Mouse (Mus musculus) forebrain, embryonic 11.5 days (tissue): ENCODE results near the gene Vmn1r193. TPM values are rescaled to one million over a fixed set of nuclear protein-coding genes. Genes with fewer than 3 reads are reported as not detected.

Source experiments
- ATAC-seq: fragments of 200-750 bp; cut with Nextera tagmentation; replicated peaks from 2 replicates; pipeline ENCODE4 v1.8.0; 2017; ENCODE audit warnings: moderate TSS enrichment; ENCODE audit not compliant: low FRiP score
- DNase-seq: peaks from one replicate; pipeline ENCODE4 v3.0.0-alpha.2; 2017; ENCODE audit warnings: low spot score
- H3K27ac ChIP-seq: fragments of 300-500 bp; sonication (generic); 2 replicates; pipeline ENCODE4 v1.5.1; 2014; ENCODE audit warnings: low read depth, low read length
- H3K27me3 ChIP-seq: fragments of 300-500 bp; sonication (generic); 2 replicates; pipeline ENCODE4 v1.6.1; 2014; ENCODE audit warnings: mild to moderate bottlenecking, low read length, mixed read lengths; ENCODE audit not compliant: control insufficient read depth, insufficient read depth
- H3K36me3 ChIP-seq: fragments of 300-500 bp; sonication (generic); 2 replicates; pipeline ENCODE4 v1.6.1; 2014; ENCODE audit warnings: mild to moderate bottlenecking, low read length, moderate library complexity, mixed read lengths; ENCODE audit not compliant: control insufficient read depth, insufficient read depth
- H3K4me1 ChIP-seq: fragments of 300-500 bp; sonication (generic); replicated peaks from 2 replicates; pipeline ENCODE4 v1.6.1; 2014; ENCODE audit warnings: low read length, mixed read lengths; ENCODE audit not compliant: control insufficient read depth, insufficient read depth
- H3K4me2 ChIP-seq: fragments of 300-500 bp; sonication (generic); 2 replicates; pipeline ENCODE4 v1.6.1; 2014; ENCODE audit warnings: low read depth, mild to moderate bottlenecking, low read length, moderate library complexity, mixed read lengths; ENCODE audit not compliant: severe bottlenecking
- H3K4me3 ChIP-seq: fragments of 300-500 bp; sonication (generic); 2 replicates; pipeline ENCODE4 v1.5.1; 2014; ENCODE audit warnings: low read depth, low read length
- H3K9ac ChIP-seq: fragments of 300-500 bp; sonication (generic); 2 replicates; pipeline ENCODE4 v1.6.1; 2014; ENCODE audit warnings: low read length
- H3K9me3 ChIP-seq: fragments of 300-500 bp; sonication (generic); 2 replicates; pipeline ENCODE4 v1.6.1; 2016; ENCODE audit warnings: low read length, mixed read lengths; ENCODE audit not compliant: control insufficient read depth
- WGBS: fragments of 180-500 bp; shearing (Covaris S2); extraction: QIAGEN DNeasy Blood & Tissue Kit; methylation state at CpG from one replicate; pipeline ENCODE4 v1.1.7; 2014; 5-methylcytosine and 5-hydroxymethylcytosine counted together
- microRNA-seq: library from miRNA; unstranded; fragments of <30 nt; microRNA quantifications from one replicate; pipeline ENCODE4, GENCODE M21; 2016; ENCODE audit not compliant: insufficient number of aligned reads
- polyA plus RNA-seq: library from polyadenylated mRNA; unstranded; fragments of >200 nt; fragmentation: Nextera tagmentation; extraction: Ambion mirVana; gene quantifications from 2 replicates; pipeline ENCODE4 v1.2.1, GENCODE M21; 2014

The Vmn1r193 gene
- polyA plus RNA-seq, 1 experiment from 2014 or later = not detected

GRCm38 (mm10) chr13:22168416-22168815, 54.5 kb downstream of the Vmn1r193 start:
- WGBS = 94% methylated on average over 15 of the region's 15 CpGs
- Histone ChIP-seq H3K27me3 (no peaks in the 10 kb centered on the region), H3K9me3 (no peaks in the 10 kb centered on the region; the same call in 1 of the 2 replicates)

More at GRCm38 (mm10) chr13:22168416-22168815, 54.5 kb downstream of the Vmn1r193 start:
- no peak overlapping the region for H3K4me3 ChIP-seq
- H3K4me2 ChIP-seq = no peak overlapping the region
- no peaks in the 10 kb centered on the region for H3K36me3 ChIP-seq
- no peak for ATAC-seq
- no peaks in the 10 kb centered on the region for H3K4me1 ChIP-seq
- no peak overlapping the region for H3K27ac ChIP-seq
- no peak overlapping the region for H3K9ac ChIP-seq
- no peak for DNase-seq

Small RNA genes lying within 50 kb of the gene (microRNA-seq; reads per million reads assigned to microRNA genes)
- not detected for gene Gm23282
- not detected for gene Gm25084

Other genes with a start within 250 kb of the Vmn1r193 start
- 0.12 TPM in 1 of 2 replicates, not detected in the other for gene Pom121l2, start 242.0 kb downstream of the Vmn1r193 start, polyA plus RNA-seq
- 0.37 TPM in 1 of 2 replicates, not detected in the other for gene Prss16, start 213.4 kb downstream of the Vmn1r193 start, polyA plus RNA-seq
- gene Hist1h2ah, start 187.6 kb downstream of the Vmn1r193 start, polyA plus RNA-seq = 5.6 TPM in 1 of 2 replicates, not detected in the other
- gene Hist1h2bk, start 187.3 kb downstream of the Vmn1r193 start, polyA plus RNA-seq = 5.4 and 11.9 TPM in 2 replicates
- gene Hist1h4i, start 181.8 kb downstream of the Vmn1r193 start, polyA plus RNA-seq = 52.1 and 59.1 TPM in 2 replicates
- 64.5 and 67.2 TPM in 2 replicates for gene Hist1h2ag, start 180.2 kb downstream of the Vmn1r193 start, polyA plus RNA-seq
- gene Hist1h2bj, start 179.9 kb downstream of the Vmn1r193 start, polyA plus RNA-seq = 9.6 and 11.7 TPM in 2 replicates
- not detected in 2 replicates for gene Vmn1r188, start 138.7 kb downstream of the Vmn1r193 start, polyA plus RNA-seq
- not detected in 2 replicates for gene Vmn1r189, start 117.3 kb downstream of the Vmn1r193 start, polyA plus RNA-seq
- not detected in 2 replicates for gene Vmn1r191, start 39.2 kb downstream of the Vmn1r193 start, polyA plus RNA-seq
- not detected in 2 replicates for gene Vmn1r192, start 32.0 kb downstream of the Vmn1r193 start, polyA plus RNA-seq
- not detected in 2 replicates for gene Vmn1r194, start 21.1 kb upstream of the Vmn1r193 start, polyA plus RNA-seq
- not detected in 2 replicates for gene Vmn1r195, start 47.4 kb upstream of the Vmn1r193 start, polyA plus RNA-seq
- gene Vmn1r196, start 66.8 kb upstream of the Vmn1r193 start, polyA plus RNA-seq = not detected in 2 replicates
- not detected in 2 replicates for gene Vmn1r197, start 101.4 kb upstream of the Vmn1r193 start, polyA plus RNA-seq
- gene Vmn1r198, start 127.2 kb upstream of the Vmn1r193 start, polyA plus RNA-seq = not detected in 2 replicates
- not detected in 2 replicates for gene Vmn1r199, start 156.7 kb upstream of the Vmn1r193 start, polyA plus RNA-seq
- gene Vmn1r200, start 167.2 kb upstream of the Vmn1r193 start, polyA plus RNA-seq = not detected in 2 replicates
- not detected in 2 replicates for gene Vmn1r201, start 248.8 kb upstream of the Vmn1r193 start, polyA plus RNA-seq